Mouse (Mus musculus) hindbrain, embryonic 14.5 days (tissue): Measurements from ENCODE around the gene Sema6c. TPM values are rescaled to one million over a fixed set of nuclear protein-coding genes. Genes with fewer than 3 reads are reported as not detected.
"Not testable (repeated sequence)": the region's sequence is repeated elsewhere in the genome, so short reads cannot be mapped to it uniquely, and the experiment has no call there.

Experiments used
- ATAC-seq: fragments of 200-750 bp; cut with Nextera tagmentation; 2 replicates; pipeline ENCODE4 v1.8.0; 2017; ENCODE audit warnings: moderate number of reproducible peaks, mild to moderate bottlenecking, moderate TSS enrichment, moderate library complexity; ENCODE audit not compliant: low FRiP score
- DNase-seq: peaks from one replicate; pipeline ENCODE4 v3.0.0-alpha.2; 2015; ENCODE audit warnings: low spot score
- H3K27ac ChIP-seq: fragments of 300-500 bp; sonication (generic); 2 replicates; pipeline ENCODE4 v1.5.1; 2014; ENCODE audit warnings: mild to moderate bottlenecking, moderate library complexity
- H3K27me3 ChIP-seq: fragments of 300-500 bp; sonication (generic); 2 replicates; pipeline ENCODE4 v1.6.1; 2014; ENCODE audit warnings: mild to moderate bottlenecking, low read length, mixed read lengths; ENCODE audit not compliant: control insufficient read depth, insufficient read depth
- H3K36me3 ChIP-seq: fragments of 300-500 bp; sonication (generic); replicated peaks from 2 replicates; pipeline ENCODE4 v1.6.1; 2014; ENCODE audit not compliant: control insufficient read depth, insufficient read depth
- H3K4me1 ChIP-seq: fragments of 300-500 bp; sonication (generic); replicated peaks from 2 replicates; pipeline ENCODE4 v1.6.1; 2014; ENCODE audit warnings: antibody characterized with exemption, low read length, mixed read lengths; ENCODE audit not compliant: control insufficient read depth, insufficient read depth
- H3K4me2 ChIP-seq: fragments of 300-500 bp; sonication (generic); replicated peaks from 2 replicates; pipeline ENCODE4 v1.6.1; 2014; ENCODE audit warnings: mild to moderate bottlenecking, moderate library complexity
- H3K4me3 ChIP-seq: fragments of 300-500 bp; sonication (generic); replicated peaks from 2 replicates; pipeline ENCODE4 v1.5.1; 2014; ENCODE audit warnings: mild to moderate bottlenecking, low read length
- H3K9ac ChIP-seq: fragments of 300-500 bp; sonication (generic); 2 replicates; pipeline ENCODE4 v1.6.1; 2014
- H3K9me3 ChIP-seq: fragments of 300-500 bp; sonication (generic); 2 replicates; pipeline ENCODE4 v1.6.1; 2016; ENCODE audit warnings: low read length; ENCODE audit not compliant: control insufficient read depth
- WGBS: fragments of 180-500 bp; shearing (Covaris S2); extraction: QIAGEN DNeasy Blood & Tissue Kit; methylation state at CpG from one replicate; pipeline ENCODE4 v1.1.7; 2014; 5-methylcytosine and 5-hydroxymethylcytosine counted together
- polyA plus RNA-seq: library from polyadenylated mRNA; unstranded; fragments of >200 nt; fragmentation: Nextera tagmentation; extraction: Ambion mirVana; gene quantifications from 2 replicates; pipeline ENCODE4 v1.2.1, GENCODE M21; 2014

The Sema6c gene
- polyA plus RNA-seq, 1 experiment from 2014 or later: 35.8 TPM

DNA sequence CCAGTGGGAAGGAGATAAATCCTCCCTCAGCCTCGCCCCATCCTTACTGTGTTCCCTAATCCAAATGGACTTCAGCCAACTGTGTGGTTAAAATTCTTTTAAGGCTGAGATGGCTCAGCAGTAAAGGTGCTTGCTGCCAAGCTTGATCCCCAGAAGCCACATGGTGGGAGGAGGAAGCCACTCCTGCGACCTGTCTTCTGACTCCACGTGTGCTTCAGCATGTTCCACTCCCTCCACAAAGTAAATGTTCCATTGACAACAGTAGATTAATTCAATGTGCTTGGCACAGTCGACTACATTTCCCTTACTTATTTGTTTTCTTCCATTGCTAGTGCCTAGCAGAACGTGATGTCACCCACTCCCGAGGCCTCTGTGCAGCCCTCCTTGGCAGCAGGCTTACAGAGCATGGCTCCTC, 34.5 kb downstream of the Sema6c start:
- Histone ChIP-seq H3K4me1 (no peaks in the 10 kb centered on the region), H3K9ac (no peak overlapping the region), H3K4me3 (no peak overlapping the region), H3K36me3 (peaks cover 66% of the 10 kb centered on the region), H3K27me3 (no peaks in the 10 kb centered on the region), H3K4me2 (no peak overlapping the region), H3K9me3 (no peaks in the 10 kb centered on the region), H3K27ac (no peak overlapping the region)
- 81% methylated on average over 6 of the region's 6 CpGs for WGBS
- DNase-seq (no peak), ATAC-seq (no peak)

DNA sequence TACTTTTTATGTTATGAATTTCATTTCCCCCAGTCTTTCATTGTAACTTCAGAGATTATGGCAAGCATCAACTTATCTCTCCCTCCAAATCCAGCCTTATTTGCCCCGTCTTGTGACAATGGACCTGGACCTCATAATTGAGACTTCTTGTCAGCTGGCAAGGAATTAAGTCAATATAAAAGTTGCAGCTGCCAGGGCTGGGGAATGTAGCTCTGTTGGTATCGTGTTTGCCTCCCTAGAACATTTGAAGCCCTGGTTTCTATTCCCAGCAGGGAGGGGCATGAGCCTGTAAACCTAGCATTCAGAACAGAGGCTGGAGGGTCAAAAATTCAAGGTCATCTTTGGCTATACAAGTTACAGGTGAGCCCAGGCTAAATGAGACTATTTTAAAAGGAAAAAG, 35.5 kb downstream of the Sema6c start:
- no peak overlapping the region for H3K9ac ChIP-seq
- H3K4me2 ChIP-seq: no peak overlapping the region
- H3K27me3 ChIP-seq: no peaks in the 10 kb centered on the region
- peaks cover 67% of the 10 kb centered on the region for H3K36me3 ChIP-seq
- 89% methylated on average over 2 of the region's 2 CpGs for WGBS
- no peak for DNase-seq
- no peaks in the 10 kb centered on the region for H3K4me1 ChIP-seq
- no peak for ATAC-seq
- no peaks in the 10 kb centered on the region for H3K9me3 ChIP-seq
- no peak overlapping the region for H3K27ac ChIP-seq
- H3K4me3 ChIP-seq: no peak overlapping the region

DNA sequence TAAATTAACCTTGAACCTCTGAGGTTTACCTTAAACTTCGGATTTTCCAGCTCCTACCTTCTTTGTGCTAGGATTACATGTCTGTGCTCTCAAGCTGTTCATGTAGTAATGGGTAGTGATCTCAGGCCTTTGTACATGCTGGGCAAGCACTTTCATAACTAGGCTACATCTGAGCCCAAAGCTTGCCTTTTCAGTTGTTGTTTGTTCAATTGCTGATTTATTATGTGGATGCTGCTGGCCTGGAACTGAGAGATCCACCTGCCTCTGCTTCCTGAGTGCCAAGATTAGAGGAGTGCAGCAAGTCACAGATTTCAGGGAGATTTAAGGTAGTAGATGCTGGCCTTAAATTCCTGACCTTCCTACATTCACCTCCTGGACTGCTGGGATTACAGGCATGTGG, 38.8 kb downstream of the Sema6c start:
- H3K4me1 ChIP-seq: no peaks in the 10 kb centered on the region
- DNase-seq (no peak), ATAC-seq (no peak)
- no peaks in the 10 kb centered on the region for H3K9me3 ChIP-seq
- no peak overlapping the region for H3K9ac ChIP-seq
- no peaks in the 10 kb centered on the region for H3K27me3 ChIP-seq
- no peak overlapping the region for H3K4me2 ChIP-seq
- no peak overlapping the region for H3K27ac ChIP-seq
- H3K4me3 ChIP-seq: no peak overlapping the region
- WGBS: 89% methylated on average over 1 of the region's 1 CpGs
- H3K36me3 ChIP-seq: peaks cover 92% of the 10 kb centered on the region

DNA sequence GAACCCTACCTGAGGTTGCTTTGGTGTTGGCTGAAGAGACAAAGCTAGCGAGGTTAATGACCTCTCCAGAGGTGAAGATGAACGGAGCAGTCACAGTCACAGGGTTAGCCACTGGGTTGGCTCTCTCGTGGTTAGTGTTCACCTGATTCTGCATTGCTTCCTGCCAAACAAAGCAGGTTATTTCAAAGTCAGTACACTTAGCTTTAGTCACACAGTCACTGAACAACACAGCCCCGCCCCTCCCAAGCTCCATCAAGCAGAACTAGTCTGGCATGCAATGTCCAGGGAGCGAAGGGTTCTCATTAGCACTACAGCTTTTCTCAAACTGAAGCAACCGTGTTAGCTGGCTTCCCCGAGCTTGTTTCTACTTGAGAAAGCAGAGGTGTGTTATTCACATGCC, 39.9 kb downstream of the Sema6c start:
- Histone ChIP-seq H3K36me3 (peaks cover 95% of the 10 kb centered on the region), H3K4me1 (no peaks in the 10 kb centered on the region), H3K4me2 (no peak overlapping the region), H3K27ac (no peak overlapping the region), H3K9me3 (no peaks in the 10 kb centered on the region), H3K9ac (no peak overlapping the region), H3K27me3 (no peaks in the 10 kb centered on the region), H3K4me3 (no peak overlapping the region)
- ATAC-seq (no peak), DNase-seq (no peak)
- 81% methylated on average over 7 of the region's 7 CpGs for WGBS

DNA sequence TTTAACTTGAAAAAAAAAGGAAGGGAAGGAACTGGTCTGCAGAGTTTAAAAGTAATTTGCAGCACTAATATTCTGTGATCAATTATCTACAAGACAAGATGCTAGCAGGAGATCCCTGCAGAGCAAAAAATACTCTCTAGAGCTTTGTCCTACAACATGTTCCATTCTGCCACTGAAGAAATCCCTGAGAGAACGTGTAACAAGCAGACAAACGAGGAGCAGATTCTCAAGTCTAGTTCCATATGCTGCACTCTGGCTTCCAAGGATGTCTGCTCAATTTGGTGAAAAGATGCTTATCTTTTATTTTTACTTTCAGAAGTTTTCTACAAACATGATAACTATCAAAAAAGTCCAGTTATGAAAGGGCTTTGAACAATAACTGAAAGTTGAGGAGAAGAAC, 40.3 kb downstream of the Sema6c start:
- Histone ChIP-seq H3K27me3 (no peaks in the 10 kb centered on the region), H3K4me3 (no peak overlapping the region), H3K27ac (no peak overlapping the region), H3K4me1 (no peaks in the 10 kb centered on the region), H3K9me3 (no peaks in the 10 kb centered on the region), H3K4me2 (no peak overlapping the region), H3K9ac (no peak overlapping the region), H3K36me3 (peaks cover 95% of the 10 kb centered on the region)
- no peak for ATAC-seq
- WGBS: 79% methylated on average over 2 of the region's 2 CpGs
- DNase-seq: no peak

DNA sequence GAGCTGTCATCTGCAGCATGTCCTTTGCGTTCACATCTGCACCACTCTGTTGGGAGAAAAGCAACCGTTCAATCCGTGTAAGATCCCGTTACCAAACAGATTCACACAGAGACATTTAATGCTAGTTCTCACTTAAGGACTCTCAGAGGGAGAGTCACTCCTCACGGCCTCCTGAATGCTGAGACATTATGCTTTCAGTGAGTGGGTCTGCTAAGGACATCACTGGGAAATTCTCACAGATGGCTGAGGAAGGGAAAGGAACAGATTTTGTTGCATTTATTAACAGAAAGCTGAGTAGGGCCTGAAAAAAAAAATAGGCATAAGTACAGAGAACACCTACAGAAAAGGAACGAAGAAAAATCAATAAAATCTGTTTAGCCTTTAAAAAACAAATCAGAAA, 43.6 kb downstream of the Sema6c start:
- H3K9ac ChIP-seq: no peak overlapping the region
- no peaks in the 10 kb centered on the region for H3K4me1 ChIP-seq
- H3K9me3 ChIP-seq: no peaks in the 10 kb centered on the region
- H3K4me2 ChIP-seq: no peak overlapping the region
- ATAC-seq: no peak
- DNase-seq: no peak
- H3K4me3 ChIP-seq: no peak overlapping the region
- peaks cover 89% of the 10 kb centered on the region for H3K36me3 ChIP-seq
- H3K27me3 ChIP-seq: no peaks in the 10 kb centered on the region
- WGBS: 91% methylated on average over 6 of the region's 6 CpGs
- no peak overlapping the region for H3K27ac ChIP-seq

DNA sequence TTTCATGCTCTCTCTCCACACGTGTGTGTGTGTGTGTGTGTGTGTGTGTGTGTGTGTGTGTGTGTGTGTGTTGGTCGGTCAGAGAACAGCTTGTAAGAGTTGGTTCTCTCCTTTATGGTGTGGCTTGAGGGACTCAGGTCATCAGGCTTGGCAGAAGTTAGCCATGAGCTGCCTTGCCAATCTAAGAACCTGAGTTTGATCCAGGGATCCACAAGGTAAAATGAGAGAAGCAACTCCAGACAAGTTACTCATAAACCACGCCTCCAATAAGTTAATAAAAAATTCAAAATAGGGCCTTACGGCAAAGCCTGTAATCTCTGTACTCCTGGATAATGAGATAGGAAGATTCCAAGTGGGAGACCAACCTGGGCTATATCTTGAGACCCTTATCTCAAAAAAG, 48.0 kb downstream of the Sema6c start:
- 93% methylated on average over 4 of the region's 4 CpGs for WGBS
- DNase-seq (no peak), ATAC-seq (no peak)
- no peaks in the 10 kb centered on the region for H3K9me3 ChIP-seq
- H3K4me1 ChIP-seq: no peaks in the 10 kb centered on the region
- H3K27ac ChIP-seq: no peak overlapping the region
- H3K9ac ChIP-seq: no peak overlapping the region
- no peaks in the 10 kb centered on the region for H3K27me3 ChIP-seq
- no peak overlapping the region for H3K4me2 ChIP-seq
- H3K36me3 ChIP-seq: peaks cover 54% of the 10 kb centered on the region
- no peak overlapping the region for H3K4me3 ChIP-seq

DNA sequence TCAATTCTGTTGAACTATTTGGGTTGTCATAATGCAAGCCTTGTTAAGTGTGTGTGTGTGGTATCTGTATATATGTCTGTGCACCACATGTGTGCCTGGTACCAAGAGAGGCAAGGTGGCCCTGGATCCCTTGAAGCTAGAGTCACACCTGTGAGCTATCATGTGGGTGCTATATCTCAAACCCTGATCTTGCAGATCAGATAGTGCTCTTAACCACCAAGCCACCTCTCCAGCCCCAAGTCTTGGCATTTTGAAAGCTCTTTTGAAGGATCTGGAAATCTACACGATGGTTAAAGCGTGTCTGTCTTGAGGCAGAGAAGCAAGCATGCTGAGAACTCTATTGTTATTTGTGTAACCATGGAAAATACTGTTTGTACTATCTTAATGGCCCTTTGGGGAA, 50.3 kb downstream of the Sema6c start:
- WGBS: 52% methylated on average over 2 of the region's 2 CpGs
- ATAC-seq: no peak
- no peaks in the 10 kb centered on the region for H3K9me3 ChIP-seq
- no peak overlapping the region for H3K4me2 ChIP-seq
- no peak for DNase-seq
- H3K9ac ChIP-seq: no peak overlapping the region
- H3K36me3 ChIP-seq: peaks cover 41% of the 10 kb centered on the region
- no peak overlapping the region for H3K27ac ChIP-seq
- H3K27me3 ChIP-seq: no peaks in the 10 kb centered on the region
- H3K4me1 ChIP-seq: no peaks in the 10 kb centered on the region
- no peak overlapping the region for H3K4me3 ChIP-seq

DNA sequence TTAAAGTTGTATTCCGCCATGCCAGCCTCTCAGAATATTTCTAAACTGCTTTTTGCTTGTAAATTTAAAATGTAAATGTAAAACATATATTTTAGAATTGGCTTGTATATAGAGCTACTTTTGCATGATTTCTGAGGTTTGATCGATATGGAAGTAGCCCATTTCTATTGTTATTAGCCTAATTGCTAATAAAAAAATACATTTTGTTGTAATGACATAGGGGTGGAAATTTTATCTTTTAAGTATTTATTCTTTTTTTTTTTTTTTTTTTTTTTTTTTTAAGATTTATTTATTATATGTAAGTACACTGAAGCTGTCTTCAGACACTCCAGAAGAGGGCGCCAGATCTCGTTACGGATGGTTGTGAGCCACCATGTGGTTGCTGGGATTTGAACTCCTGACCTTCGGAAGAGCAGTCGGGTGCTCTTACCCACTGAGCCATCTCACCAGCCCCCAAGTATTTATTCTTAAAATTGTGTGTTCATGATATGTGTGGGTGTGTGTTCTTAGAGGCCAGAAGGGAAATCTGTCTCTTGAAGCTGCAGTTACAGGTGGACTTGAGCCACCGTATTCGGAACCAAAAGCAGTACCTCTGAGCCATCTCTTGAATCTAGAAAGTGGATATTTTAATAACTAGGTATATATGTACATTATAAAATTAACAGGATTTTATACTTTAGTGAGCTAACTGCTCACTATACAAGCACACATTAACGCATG, 52.8 kb downstream of the Sema6c start:
- not testable (repeated sequence) for DNase-seq, H3K4me3 ChIP-seq, H3K27me3 ChIP-seq, ATAC-seq, H3K4me1 ChIP-seq, H3K9me3 ChIP-seq, H3K27ac ChIP-seq, H3K9ac ChIP-seq, H3K4me2 ChIP-seq
- peaks cover 29% of the 10 kb centered on the region for H3K36me3 ChIP-seq
- WGBS: 94% methylated on average over 7 of the region's 10 CpGs

DNA sequence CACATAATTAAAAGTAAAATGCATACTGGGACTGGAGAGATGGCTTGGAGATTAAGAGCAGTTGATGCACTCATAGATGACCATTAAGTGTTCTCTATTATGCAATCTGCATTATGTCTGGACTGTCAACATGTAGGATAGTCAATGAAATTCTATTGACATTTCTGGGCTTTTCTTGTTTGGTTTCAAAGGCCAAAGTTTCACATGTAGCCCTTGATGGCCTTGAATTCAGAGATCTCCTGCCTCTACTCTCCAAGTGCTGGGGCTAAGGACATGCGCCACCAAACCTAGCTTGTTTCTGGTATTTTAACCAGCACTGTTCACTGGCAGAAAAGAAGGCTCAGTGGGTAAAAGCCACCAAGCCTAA, 53.3 kb downstream of the Sema6c start:
- H3K27ac ChIP-seq: no peak overlapping the region
- DNase-seq (no peak), ATAC-seq (no peak)
- H3K4me2 ChIP-seq: no peak overlapping the region
- peaks cover 25% of the 10 kb centered on the region for H3K36me3 ChIP-seq
- no peak overlapping the region for H3K9ac ChIP-seq
- H3K27me3 ChIP-seq: no peaks in the 10 kb centered on the region
- H3K4me1 ChIP-seq: 0 out of 2 replicates have a peak, but pooled peaks cover 12% of the 10 kb centered on the region
- no peaks in the 10 kb centered on the region for H3K9me3 ChIP-seq
- WGBS: 100% methylated on average over 1 of the region's 1 CpGs
- no peak overlapping the region for H3K4me3 ChIP-seq
